Mouse (Mus musculus) heart, adult 11 months (tissue): ENCODE measurements around the gene Vmn2r97.
"Not testable (repeated sequence)": the region's sequence is repeated elsewhere in the genome, so short reads cannot be mapped to it uniquely, and the experiment has no call there.

Experiments
- DNase-seq: peaks from one replicate; pipeline ENCODE4 v3.0.0; 2022

The Vmn2r97 gene

DNA sequence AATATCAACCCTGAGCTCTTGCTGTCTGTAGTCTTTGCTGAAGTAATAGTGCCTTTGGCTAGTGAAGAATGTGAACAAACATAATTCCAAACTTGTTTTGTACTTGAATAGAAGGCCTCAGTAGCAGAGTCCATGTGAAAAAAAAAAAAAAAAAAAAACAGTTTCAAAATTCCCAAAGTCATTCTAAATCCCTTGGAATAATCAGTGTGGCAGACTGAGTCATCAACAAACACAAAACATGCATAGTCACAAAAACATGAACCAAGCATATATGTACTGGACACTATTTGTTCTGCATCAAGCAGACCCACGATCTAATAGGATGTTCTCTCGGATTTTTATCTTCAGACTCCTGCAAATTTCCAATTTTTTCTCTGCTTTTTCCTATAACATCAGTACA is at the start of gene Vmn2r97:
TSS of gene Vmn2r97 (plus strand) at position 301 of the 400 bp plus-strand sequence.
- not testable (repeated sequence) for DNase-seq

DNA sequence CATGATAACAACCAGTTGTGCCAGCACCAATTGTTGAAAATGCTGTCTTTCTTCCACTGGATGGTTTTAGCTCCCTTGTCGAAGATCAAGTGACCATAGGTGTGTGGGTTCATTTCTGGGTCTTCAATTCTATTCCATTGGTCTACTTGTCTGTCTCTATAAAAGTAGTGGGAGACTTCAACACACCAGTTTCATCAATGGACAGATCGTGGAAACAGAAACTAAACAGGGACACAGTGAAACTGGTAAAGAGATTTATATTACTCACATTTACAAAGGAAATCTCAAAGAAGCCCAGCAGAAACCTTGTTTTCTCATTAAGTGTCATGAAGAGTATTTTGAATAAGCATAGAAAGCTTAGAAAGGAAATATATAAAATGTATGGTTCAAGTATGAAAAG is 31.7 kb upstream of the Vmn2r97 start:
- not testable (repeated sequence) for DNase-seq

DNA sequence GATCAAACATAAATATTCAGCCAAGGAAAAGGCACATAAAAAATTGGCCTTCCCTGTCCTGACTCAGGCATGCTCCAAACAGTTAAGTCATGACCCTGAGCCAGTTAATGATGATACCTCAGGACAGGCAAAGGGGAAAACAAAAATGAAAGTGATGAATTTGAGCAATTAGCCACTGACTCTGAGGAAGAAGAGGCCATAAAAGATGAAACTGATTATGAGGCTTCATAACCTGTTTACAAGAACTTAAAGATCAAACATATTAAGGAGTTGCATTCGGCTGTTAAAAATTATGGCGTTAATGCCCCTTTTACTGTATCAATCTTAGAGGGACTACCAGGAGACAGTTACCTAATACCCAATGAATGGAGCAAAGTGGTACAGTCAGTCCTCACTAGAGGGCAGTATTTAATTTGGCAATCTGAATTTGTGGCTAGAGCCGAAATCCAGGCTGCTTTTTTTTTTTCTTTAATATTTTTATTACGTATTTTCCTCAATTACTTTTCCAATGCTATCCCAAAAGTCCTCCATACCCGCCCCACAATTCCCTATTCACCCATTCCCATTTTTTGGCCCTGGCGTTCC is 24.3 kb upstream of the Vmn2r97 start:
- DNase-seq, result no peak

DNA sequence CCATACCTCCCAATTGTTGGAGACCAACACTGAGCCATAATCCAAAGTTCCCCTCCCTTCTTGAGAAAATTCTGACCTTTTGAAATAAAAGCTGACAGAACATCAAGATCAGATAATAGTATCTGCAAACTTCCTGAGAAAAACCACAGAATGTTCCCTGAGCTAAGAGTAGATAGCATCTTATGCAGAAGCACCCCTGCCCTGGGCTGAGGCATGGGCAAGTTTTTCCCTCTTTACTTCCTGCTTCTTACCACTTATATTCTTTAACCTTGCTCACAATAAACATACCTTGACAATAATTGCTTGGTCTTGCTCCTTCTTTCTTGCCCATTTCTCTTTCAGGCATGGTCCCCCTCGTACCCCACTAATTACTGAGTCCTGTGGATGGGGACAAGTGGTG is 43.7 kb downstream of the Vmn2r97 start:
- not testable (repeated sequence) for DNase-seq

DNA sequence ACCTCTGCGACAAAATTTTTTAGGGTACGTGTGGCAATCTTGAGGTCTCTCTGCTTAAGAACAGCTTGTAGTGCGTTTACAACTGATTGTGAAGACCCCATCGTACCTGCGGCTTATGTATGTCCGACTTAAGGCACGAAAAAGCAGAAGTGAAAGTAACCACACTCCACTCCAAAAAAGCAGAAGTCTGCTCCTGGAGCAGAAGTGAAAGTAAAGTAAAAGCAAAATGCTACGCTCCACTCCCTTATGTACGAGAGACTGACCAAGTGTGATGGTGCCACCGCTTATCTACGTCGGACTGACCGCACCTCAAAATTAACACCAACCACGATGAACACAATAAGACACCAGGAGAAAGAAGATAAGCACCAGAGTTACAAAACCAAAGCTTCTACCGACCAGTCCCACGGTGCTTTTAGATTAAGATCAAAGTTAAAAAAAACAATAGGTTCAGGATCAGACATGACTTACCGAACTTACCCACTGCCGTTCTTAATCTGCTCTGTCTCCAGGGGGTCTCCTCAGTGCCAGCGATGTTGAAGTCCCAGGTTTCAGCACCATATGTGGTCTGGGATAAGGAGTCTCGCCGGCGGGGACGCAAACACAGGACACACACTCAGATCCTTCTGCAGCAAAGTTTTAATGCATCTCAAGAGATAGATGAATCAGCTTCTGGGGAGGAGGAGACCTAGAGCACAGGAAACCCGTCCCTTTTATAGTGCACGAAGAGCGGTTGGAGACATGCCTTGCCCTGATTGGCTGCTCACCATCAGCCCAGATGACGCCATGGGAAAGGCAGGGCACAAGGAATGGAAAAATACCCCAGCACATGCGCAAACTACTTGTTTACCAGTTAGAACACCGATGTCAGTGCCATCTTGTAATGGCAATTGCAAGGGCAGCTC is 54.5 kb downstream of the Vmn2r97 start:
- no peak for DNase-seq
